Mouse (Mus musculus): ENCODE data around the gene Serpina6.

DNA sequence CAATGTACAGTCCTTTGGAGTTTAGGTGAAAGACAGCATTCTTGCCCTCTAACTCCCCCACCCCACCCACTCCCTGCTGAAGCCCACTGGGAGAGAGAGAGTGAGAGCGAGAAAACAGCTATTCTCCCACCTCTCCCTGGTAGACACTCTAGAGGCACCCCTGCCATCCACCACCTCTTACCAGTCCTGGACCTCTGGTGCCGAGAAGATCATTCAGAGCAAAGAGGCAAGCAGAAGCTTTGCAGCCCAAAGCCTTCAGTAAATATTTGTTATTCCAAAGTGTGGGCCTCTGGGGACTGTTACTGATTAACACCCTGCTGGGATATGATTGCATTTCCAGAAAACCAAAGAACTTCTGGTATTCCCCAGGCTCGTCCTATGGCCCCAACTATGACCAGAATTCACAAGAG is 25.8 kb downstream of the Serpina6 start, which contains the start of gene Serpina10:
- no peak for TF ChIP-seq POLR2A (IDR thresholded peaks at IDR 0.05; ENCODE audit: control insufficient read depth in 1 of 2, insufficient read depth in 1 of 2, low read depth in 1 of 2, low read length in 2 of 2, poor library complexity in 1 of 2)
- no peak for TF ChIP-seq USF2 (IDR thresholded peaks at IDR 0.05; ENCODE audit: borderline replicate concordance in 1 of 2, insufficient read depth in 1 of 2, low read depth in 1 of 2, low read length in 2 of 2)
- TF ChIP-seq BHLHE40 (IDR thresholded peaks at IDR 0.05; ENCODE audit: borderline replicate concordance, low read depth, low read length) = no peak
- TF ChIP-seq USF1 (IDR thresholded peaks at IDR 0.05; ENCODE audit: low read depth, low read length) = no peak
- no peak for TF ChIP-seq CTCF (IDR thresholded peaks at IDR 0.05 in 2 of 3, conservative IDR thresholded peaks at IDR 0.05 in 1 of 3; ENCODE audit: control insufficient read depth in 1 of 3, insufficient read depth in 1 of 3, low read depth in 2 of 3, low read length in 3 of 3, poor library complexity in 1 of 3, severe bottlenecking in 1 of 3)
